Mouse (Mus musculus) kidney, adult 2 months (tissue): ENCODE results near the gene Pdhx. TPM values are rescaled to one million over a fixed set of nuclear protein-coding genes. Genes with fewer than 3 reads are reported as not detected.

Source experiments
- DNase-seq: peaks from one replicate; pipeline ENCODE4 v3.0.0; 2021
- H3K27ac ChIP-seq: fragments of 200-500 bp; 2 replicates; pipeline ENCODE4 v1.5.1; 2012; ENCODE audit warnings: low read depth, low read length, control low read depth, inconsistent platforms; ENCODE audit not compliant: insufficient read depth
- H3K27me3 ChIP-seq: fragments of 200-500 bp; replicated peaks from 2 replicates; pipeline ENCODE4 v1.6.1; 2012; ENCODE audit warnings: mild to moderate bottlenecking, moderate library complexity, low read length, inconsistent platforms; ENCODE audit not compliant: control insufficient read depth, insufficient read depth
- H3K36me3 ChIP-seq: fragments of 200-500 bp; 2 replicates; pipeline ENCODE4 v1.6.1; 2012; ENCODE audit warnings: mild to moderate bottlenecking, moderate library complexity, low read length, inconsistent platforms; ENCODE audit not compliant: control insufficient read depth, insufficient read depth
- H3K4me1 ChIP-seq: fragments of 200-500 bp; 2 replicates; pipeline ENCODE4 v1.6.1; 2011; ENCODE audit warnings: low read length; ENCODE audit not compliant: control insufficient read depth, insufficient read depth
- H3K4me3 ChIP-seq: fragments of 200-500 bp; 2 replicates; pipeline ENCODE4 v1.5.1; 2011; ENCODE audit warnings: mild to moderate bottlenecking, low read depth, low read length, control low read depth; ENCODE audit not compliant: insufficient read depth
- CTCF ChIP-seq: fragments of 200-500 bp; conservative IDR thresholded peaks from 2 replicates; pipeline ENCODE4 v1.5.1; 2011; ENCODE audit warnings: low read depth, mild to moderate bottlenecking, control low read depth, low read length, moderate library complexity, mixed read lengths; ENCODE audit not compliant: insufficient read depth, insufficient read length
- POLR2A ChIP-seq: fragments of 200-500 bp; IDR thresholded peaks from one replicate; pipeline ENCODE4 v1.6.1; 2011; ENCODE audit warnings: low read depth, low read length, control low read depth
- WGBS: fragments of 180-500 bp; shearing (Covaris S2); methylation state at CpG from one replicate; pipeline ENCODE4 v1.1.7; 2018; 5-methylcytosine and 5-hydroxymethylcytosine counted together
- polyA plus RNA-seq: library from polyadenylated mRNA; depleted of rRNA; stranded (reverse); fragments of >200 nt; gene quantifications from 2 replicates; pipeline ENCODE4 v1.2.3, GENCODE M21; 2012; rRNA removed

Pdhx gene
- polyA plus RNA-seq = 27.9 and 37.2 TPM in 2 replicates

DNA sequence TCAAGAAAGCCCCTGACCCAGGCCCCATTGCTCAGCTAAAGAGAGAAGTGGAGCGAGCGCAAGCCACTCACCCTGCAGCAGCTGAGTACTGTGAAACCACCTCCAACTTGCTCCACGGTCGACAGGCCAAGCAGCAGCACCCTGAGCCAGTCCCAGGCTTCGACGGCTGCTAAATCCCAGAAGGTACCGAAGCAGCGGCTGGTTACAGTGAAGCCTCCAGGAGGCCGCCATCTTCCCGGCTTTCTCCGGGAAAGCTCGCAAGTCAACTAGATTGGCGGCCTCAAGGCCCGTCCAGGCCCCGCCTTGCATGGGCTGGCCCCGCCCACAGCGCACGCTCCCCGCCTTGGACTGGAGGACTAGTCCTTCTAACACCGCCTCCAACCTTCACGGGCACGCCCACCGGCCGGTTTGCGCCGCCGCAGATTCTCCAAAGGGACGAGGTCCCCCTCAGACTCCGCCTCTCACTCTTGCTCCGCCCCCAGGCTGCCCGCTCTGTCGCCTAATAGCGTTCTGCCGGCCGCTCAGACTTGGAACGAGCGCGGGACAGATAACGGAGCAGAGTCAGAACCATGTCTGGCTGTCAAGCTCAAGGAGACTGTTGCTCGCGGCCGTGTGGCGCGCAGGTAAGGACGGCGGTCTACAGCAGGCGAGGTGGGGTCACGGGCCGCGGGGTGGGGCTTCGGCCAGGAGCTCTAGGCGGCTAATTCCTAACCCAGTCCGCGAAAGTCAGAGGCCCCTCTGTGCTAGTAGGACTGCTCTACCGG lies at the start of gene Pdhx, which contains the start of gene Apip:
Pdhx (minus strand) TSS at position 295 of the 764 bp plus-strand sequence.
Apip (plus strand) TSS at position 457 of the 764 bp plus-strand sequence.
- Histone ChIP-seq H3K36me3 (no peaks in the 10 kb centered on the region), H3K4me3 (peak within 1 kb of the TSS; percentile 96), H3K4me1 (no peaks in the 10 kb centered on the region), H3K27ac (peak within 1 kb of the TSS; percentile 84), H3K27me3 (no peaks in the 10 kb centered on the region)
- WGBS = under 1% methylated on average over 55 of the region's 55 CpGs
- DNase-seq = peak; percentile 100
- TF ChIP-seq CTCF (no peak), POLR2A (peak; percentile 84)

DNA sequence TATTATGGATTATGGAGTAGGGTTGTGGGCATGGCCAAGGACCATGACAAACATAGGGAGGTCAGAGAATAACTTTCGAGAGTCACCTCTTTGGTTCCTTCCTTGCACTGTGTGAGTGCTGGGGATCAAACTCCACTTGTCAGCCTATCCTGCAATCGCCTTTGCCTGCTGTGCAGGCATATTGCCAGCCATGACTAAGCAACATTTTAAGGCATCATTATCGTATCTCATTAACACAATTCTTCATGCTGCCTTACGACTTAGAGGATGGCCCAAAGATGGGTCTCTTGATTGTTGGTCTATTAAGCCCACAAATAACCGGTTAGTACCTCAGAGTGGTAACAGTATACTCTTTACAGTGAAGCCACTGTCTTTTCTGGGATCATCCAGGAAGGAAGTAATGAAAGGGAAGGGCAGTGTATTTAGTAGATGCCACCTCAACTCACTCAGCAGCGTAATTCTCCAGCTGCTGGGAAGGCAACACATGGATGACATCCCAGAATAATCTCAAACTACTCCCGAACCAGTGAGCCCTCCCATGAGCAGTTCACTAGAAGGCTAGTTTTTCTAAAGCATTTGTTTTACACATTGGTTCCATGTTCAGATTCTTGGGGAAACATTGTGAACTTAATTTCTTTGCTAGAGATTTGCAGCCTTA lies 46.0 kb upstream of the Pdhx start:
- WGBS = 58% methylated on average over 7 of the region's 7 CpGs
- no peaks in the 10 kb centered on the region for H3K36me3 ChIP-seq
- H3K4me3 ChIP-seq = no peak overlapping the region
- no peak overlapping the region for H3K27ac ChIP-seq
- TF ChIP-seq CTCF = no peak
- TF ChIP-seq POLR2A = no peak
- H3K4me1 ChIP-seq = no peaks in the 10 kb centered on the region
- H3K27me3 ChIP-seq = no peaks in the 10 kb centered on the region
- peak; percentile 68 for DNase-seq

DNA sequence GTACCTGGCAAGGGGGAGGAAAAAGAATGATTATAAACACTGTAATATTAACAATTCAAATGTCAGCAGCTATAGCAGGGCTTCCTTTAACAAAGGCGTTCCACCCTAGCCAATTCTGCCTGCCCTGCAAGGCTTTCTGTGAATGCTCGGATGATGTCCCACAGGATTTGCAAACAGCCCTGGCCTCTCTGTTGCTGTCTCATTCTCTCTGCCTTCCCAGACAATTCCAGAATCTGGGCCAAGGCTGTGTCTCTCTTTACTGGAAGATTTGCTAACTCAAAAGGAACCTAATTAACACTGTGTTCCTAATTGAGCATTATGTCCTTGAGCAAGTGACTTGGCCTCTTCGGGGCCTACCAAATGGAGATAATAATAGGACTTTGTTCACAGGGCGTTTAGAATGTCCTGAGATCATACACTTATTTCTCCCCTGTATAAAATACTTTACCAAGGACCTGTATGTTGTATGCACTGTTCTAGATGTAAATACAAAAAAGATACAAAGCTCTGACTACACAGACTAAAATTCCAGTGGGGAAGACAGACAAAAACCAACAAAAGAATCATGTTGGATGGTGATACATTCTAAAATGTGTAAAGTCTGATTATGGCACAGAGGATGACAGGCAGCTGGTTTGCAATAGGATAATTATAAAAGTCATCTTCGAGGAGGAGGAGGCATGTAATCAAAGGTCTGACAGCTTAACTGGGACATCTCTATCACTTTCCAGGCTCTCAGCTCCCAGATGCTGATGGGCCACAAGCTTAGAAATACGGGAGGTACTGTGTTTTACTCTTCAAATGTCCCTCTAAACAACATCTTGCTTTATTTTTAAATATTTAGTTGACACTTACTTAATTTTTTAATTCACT lies 45.2 kb upstream of the Pdhx start:
- Histone ChIP-seq H3K27ac (no peak overlapping the region), H3K4me1 (no peaks in the 10 kb centered on the region), H3K27me3 (no peaks in the 10 kb centered on the region), H3K4me3 (no peak overlapping the region), H3K36me3 (no peaks in the 10 kb centered on the region)
- peak; percentile 12 for DNase-seq
- TF ChIP-seq CTCF = no peak
- TF ChIP-seq POLR2A = no peak
- 55% methylated on average over 6 of the region's 6 CpGs for WGBS

DNA sequence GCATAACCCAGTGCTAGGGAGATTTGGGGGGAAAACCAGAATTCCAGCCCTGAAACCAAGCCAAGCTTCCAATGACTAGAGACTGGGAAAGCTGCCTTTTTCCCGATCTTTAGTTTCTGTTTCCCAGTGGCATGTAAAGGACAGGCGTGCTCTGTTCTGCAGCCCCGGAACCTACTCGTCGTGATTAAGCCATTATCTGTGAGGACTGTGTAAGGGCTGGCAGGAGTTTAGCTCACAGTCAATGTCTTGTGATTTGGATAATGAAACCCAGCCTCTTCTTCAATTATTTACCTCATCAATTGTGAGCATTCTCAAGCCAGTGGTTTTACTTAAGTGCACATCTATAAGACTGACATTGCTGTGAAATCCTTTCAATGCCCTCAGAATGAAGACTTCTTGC lies 43.9 kb upstream of the Pdhx start:
- Histone ChIP-seq H3K27me3 (no peaks in the 10 kb centered on the region), H3K4me3 (no peak overlapping the region), H3K4me1 (no peaks in the 10 kb centered on the region), H3K36me3 (no peaks in the 10 kb centered on the region), H3K27ac (no peak overlapping the region)
- TF ChIP-seq CTCF (no peak), POLR2A (no peak)
- 80% methylated on average over 5 of the region's 5 CpGs for WGBS
- no peak for DNase-seq

DNA sequence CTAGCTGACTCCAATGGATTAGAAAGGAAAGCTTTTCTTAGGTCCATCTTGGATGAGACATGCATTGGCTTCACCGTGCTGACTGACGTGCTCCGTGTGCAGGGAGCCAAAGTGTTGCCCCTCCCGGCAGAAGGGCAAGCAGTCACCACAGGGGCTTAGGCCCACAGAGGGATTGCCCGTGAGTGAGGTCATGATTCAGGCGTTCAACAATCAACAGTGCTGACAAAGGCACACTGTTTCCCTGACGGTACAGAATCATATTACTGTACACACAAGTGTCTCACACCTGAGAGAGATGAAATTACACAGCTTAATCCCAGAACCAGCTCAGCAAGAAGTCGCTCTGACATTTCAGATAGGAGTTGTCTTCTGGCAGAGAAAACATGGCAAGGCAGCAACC lies 38.4 kb upstream of the Pdhx start:
- WGBS = 61% methylated on average over 8 of the region's 8 CpGs
- DNase-seq = no peak
- no peak for TF ChIP-seq POLR2A
- TF ChIP-seq CTCF = no peak
- Histone ChIP-seq H3K4me1 (no peaks in the 10 kb centered on the region), H3K27ac (no peak overlapping the region), H3K27me3 (no peaks in the 10 kb centered on the region), H3K4me3 (no peak overlapping the region), H3K36me3 (no peaks in the 10 kb centered on the region)

DNA sequence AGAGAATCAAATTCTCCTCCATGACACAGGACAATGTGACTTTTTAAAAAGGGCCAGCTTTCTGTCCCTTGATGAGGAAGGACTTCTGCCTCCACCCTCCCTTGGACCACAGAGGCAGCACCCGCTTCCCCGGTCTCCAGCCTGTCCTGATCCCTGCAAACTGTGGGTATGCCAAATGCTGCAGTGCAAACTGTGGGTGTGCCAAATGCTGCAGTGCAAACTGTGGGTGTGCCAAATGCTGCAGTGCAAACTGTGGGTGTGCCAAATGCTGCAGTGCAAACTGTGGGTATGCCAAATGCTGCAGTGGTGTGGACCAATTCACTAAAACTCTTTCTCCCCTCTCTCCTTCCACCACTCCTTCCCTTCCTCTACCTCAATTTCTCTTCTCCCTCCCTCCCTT lies 32.9 kb upstream of the Pdhx start:
- no peak overlapping the region for H3K4me3 ChIP-seq
- no peaks in the 10 kb centered on the region for H3K27me3 ChIP-seq
- no peaks in the 10 kb centered on the region for H3K36me3 ChIP-seq
- TF ChIP-seq POLR2A = no peak
- TF ChIP-seq CTCF = no peak
- no peak overlapping the region for H3K27ac ChIP-seq
- H3K4me1 ChIP-seq = no peaks in the 10 kb centered on the region
- 90% methylated on average over 2 of the region's 2 CpGs for WGBS
- no peak for DNase-seq
